Mouse (Mus musculus) midbrain, embryonic 13.5 days (tissue): ENCODE measurements around the gene Prokr2. TPM values are rescaled to one million over a fixed set of nuclear protein-coding genes. Genes with fewer than 3 reads are reported as not detected.
A peak's percentile ranks its signal among the peaks of the same experiment; 100 is the strongest.

Source experiments
- ATAC-seq: fragments of 200-750 bp; cut with Nextera tagmentation; 2 replicates; pipeline ENCODE4 v1.8.0; 2017; ENCODE audit warnings: mild to moderate bottlenecking, moderate TSS enrichment, moderate library complexity
- H3K27ac ChIP-seq: fragments of 300-500 bp; sonication (generic); 2 replicates; pipeline ENCODE4 v1.5.1; 2015; ENCODE audit warnings: inconsistent platforms, mild to moderate bottlenecking, moderate library complexity
- H3K27me3 ChIP-seq: fragments of 300-500 bp; sonication (generic); 2 replicates; pipeline ENCODE4 v1.6.1; 2015; ENCODE audit warnings: mild to moderate bottlenecking, inconsistent platforms
- H3K36me3 ChIP-seq: fragments of 300-500 bp; sonication (generic); 2 replicates; pipeline ENCODE4 v1.6.1; 2015; ENCODE audit warnings: mild to moderate bottlenecking, inconsistent platforms
- H3K4me1 ChIP-seq: fragments of 300-500 bp; sonication (generic); replicated peaks from 2 replicates; pipeline ENCODE4 v1.6.1; 2015; ENCODE audit warnings: inconsistent platforms
- H3K4me2 ChIP-seq: fragments of 300-500 bp; sonication (generic); replicated peaks from 2 replicates; pipeline ENCODE4 v1.6.1; 2015; ENCODE audit warnings: moderate library complexity, mild to moderate bottlenecking, inconsistent platforms
- H3K4me3 ChIP-seq: fragments of 300-500 bp; sonication (generic); replicated peaks from 2 replicates; pipeline ENCODE4 v1.5.1; 2015; ENCODE audit warnings: mild to moderate bottlenecking, inconsistent platforms
- H3K9ac ChIP-seq: fragments of 300-500 bp; sonication (generic); replicated peaks from 2 replicates; pipeline ENCODE4 v1.6.1; 2015; ENCODE audit warnings: mild to moderate bottlenecking, inconsistent platforms
- H3K9me3 ChIP-seq: fragments of 300-500 bp; sonication (generic); 2 replicates; pipeline ENCODE4 v1.6.1; 2016; ENCODE audit warnings: mild to moderate bottlenecking, inconsistent platforms
- WGBS: fragments of 180-500 bp; shearing (Covaris S2); methylation state at CpG from one replicate; pipeline ENCODE4 v1.1.7; 2015; 5-methylcytosine and 5-hydroxymethylcytosine counted together
- polyA plus RNA-seq: library from polyadenylated mRNA; unstranded; fragments of >200 nt; fragmentation: Nextera tagmentation; extraction: Ambion mirVana; gene quantifications from 2 replicates; pipeline ENCODE4 v1.2.1, GENCODE M21; 2015

The Prokr2 gene
- 3.6 and 9.2 TPM in 2 replicates for polyA plus RNA-seq

DNA sequence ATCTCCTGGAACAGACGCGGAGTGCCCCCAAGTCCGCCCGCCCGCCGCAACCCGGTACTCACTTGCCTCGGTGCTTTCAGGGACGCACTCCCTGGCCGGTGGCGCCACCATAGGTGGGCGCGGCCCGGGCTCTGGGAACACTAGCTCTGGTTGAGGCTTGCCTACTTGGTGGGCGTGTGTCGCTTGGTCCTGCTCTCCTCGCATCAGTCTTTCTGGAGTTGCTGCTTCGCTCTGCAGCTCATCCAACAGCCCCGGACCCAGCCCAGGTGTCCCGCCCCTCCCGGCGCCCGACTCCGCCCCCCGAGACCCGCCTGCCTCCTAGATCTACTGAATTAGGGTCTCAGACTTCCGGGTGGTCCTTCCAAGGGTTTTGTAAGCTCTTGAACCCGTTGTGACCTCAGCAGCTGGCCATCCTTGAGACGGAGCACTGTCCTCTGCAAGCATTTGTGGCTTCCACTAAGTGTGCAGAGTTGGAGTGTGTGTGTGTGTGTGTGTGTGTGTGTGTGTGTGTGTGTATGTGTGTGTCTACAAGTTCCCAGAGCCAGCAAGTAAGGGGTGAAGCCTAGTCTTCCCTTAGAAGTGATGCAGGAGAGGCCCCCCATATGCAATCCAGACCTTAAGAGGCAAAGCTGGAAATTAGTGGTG, at the start of gene Prokr2:
Prokr2 (minus strand) TSS at position 254 of the 645 bp plus-strand sequence.
- no peaks in the 10 kb centered on the region for H3K36me3 ChIP-seq
- peak; percentile 87 for ATAC-seq
- H3K4me2 ChIP-seq, result peak within 1 kb of the TSS; percentile 94
- H3K27me3 ChIP-seq, result peaks cover 60% of the 10 kb centered on the region
- peaks cover 14% of the 10 kb centered on the region for H3K4me1 ChIP-seq
- no peak within 1 kb of the TSS; the same call in 1 of the 2 replicates for H3K27ac ChIP-seq
- H3K9ac ChIP-seq, result peak within 1 kb of the TSS; percentile 68
- WGBS, result 2% methylated on average over 29 of the region's 29 CpGs
- no peaks in the 10 kb centered on the region for H3K9me3 ChIP-seq
- peak within 1 kb of the TSS; percentile 57 for H3K4me3 ChIP-seq

DNA sequence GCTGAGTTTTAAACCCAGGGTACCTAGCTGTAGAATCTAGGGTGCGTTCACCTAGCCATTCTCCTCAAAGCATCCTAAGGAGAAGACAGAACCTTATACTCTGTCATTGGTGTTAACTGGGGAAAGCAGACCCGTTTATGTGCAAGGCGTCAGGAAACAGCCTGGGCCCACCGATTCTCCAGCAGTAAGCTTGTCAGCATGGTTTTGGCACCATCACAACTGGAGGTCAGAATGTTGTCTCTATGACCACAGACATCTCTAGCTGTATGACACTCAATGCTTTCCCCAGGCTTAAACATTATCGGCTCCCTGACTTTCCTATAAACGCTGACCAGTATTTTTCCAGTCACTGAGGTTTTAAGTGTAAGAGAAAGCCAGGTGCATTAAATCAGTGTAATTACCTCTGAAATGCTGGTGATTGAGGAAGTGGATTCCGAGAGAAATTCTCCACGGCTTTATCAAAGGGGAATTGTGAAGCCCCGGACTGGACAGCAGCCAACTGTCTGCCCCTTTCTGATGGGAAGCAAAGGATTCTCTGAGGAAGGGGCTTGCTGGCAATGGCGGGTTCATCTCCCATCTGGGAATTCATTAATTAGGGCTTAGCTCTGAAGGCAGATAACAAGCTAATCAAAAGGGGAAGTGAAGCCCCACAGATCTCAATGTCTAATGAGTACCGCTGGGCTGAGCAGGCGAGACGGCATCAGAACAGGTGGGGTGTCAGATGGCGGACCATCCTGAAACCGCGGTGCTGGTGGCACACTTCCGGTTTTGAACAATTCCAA, 42.1 kb upstream of the Prokr2 start:
- no peaks in the 10 kb centered on the region for H3K36me3 ChIP-seq
- peak; percentile 79 for ATAC-seq
- no peaks in the 10 kb centered on the region for H3K27me3 ChIP-seq
- H3K9me3 ChIP-seq, result no peaks in the 10 kb centered on the region
- H3K27ac ChIP-seq, result peak overlapping the region; percentile 64
- 51% methylated on average over 17 of the region's 17 CpGs for WGBS
- peak overlapping the region; percentile 21; the same call in 1 of the 2 replicates for H3K4me2 ChIP-seq
- peaks cover 15% of the 10 kb centered on the region for H3K4me1 ChIP-seq
- H3K9ac ChIP-seq, result no peak overlapping the region
- no peak overlapping the region for H3K4me3 ChIP-seq

DNA sequence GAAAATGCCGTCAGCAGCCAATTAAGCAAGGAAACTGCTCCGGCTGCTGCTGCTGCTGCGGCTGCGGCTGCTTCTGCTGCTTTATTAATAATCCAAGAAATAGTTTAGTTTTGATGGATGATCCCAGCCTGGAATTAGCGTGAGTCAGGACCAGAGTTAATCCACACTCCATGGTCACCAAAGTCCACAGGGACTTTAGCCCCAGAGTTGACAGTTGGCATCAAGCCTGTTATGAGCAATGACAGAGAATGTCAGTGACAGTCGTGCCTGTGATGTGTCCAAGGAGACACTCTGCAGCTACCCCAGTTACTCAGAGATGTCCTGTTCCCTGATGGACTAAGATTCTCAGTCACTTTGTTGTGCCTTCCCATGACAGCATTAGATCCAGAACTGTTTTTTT, 40.3 kb upstream of the Prokr2 start:
- WGBS, result 66% methylated on average over 6 of the region's 6 CpGs
- no peak for ATAC-seq

DNA sequence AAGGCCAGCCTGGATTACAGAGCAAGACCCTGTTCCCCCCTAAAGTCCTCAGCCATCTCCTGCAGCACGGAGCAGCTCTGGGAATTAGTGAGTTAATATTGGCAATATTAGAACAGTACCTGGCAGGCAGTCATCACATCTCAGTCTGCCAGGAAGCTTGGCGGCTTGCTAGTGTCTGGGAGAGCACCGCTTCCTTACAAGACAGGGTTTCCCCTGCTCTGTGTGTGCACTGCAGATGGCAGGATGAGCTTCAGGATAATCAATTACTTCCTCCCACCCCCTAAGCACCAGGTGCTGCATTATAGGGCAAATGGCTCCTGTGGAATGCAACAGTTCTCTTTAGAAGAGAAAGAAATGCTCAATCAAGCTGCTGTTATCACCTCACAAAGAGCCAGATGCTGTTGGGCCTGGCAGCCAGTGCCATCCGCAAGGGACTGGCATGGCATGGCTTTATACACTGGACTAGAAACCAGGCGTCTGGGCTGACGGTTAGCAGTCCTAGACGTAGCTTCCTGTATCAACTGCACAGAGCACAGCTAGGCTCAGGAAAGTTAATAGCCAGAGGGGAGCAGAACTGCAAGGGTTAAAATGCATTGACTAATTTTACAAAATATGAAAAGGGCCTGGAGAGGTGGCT, 38.3 kb upstream of the Prokr2 start:
- Histone ChIP-seq H3K27ac (no peak overlapping the region), H3K9ac (no peak overlapping the region), H3K36me3 (no peaks in the 10 kb centered on the region), H3K4me1 (peaks cover 15% of the 10 kb centered on the region), H3K27me3 (no peaks in the 10 kb centered on the region), H3K9me3 (no peaks in the 10 kb centered on the region; the same call in 1 of the 2 replicates), H3K4me2 (no peak overlapping the region), H3K4me3 (no peak overlapping the region)
- 92% methylated on average over 7 of the region's 7 CpGs for WGBS
- ATAC-seq, result no peak

More for the DNA sequence above, 40.3 kb upstream of the Prokr2 start:
- H3K4me3 ChIP-seq, result no peak overlapping the region
- H3K9ac ChIP-seq, result no peak overlapping the region; the same call in 1 of the 2 replicates
- H3K27me3 ChIP-seq, result no peaks in the 10 kb centered on the region
- no peak overlapping the region for H3K27ac ChIP-seq
- H3K4me2 ChIP-seq, result no peak overlapping the region
- no peaks in the 10 kb centered on the region for H3K9me3 ChIP-seq
- H3K36me3 ChIP-seq, result no peaks in the 10 kb centered on the region
- peaks cover 15% of the 10 kb centered on the region for H3K4me1 ChIP-seq

- ATAC-seq, result no peak
- 93% methylated on average over 9 of the region's 9 CpGs for WGBS
- H3K4me1 ChIP-seq, result peaks cover 11% of the 10 kb centered on the region
Measured at GRCm38 (mm10) chr2:132422846-132423245, 37.6 kb upstream of the Prokr2 start.

DNA sequence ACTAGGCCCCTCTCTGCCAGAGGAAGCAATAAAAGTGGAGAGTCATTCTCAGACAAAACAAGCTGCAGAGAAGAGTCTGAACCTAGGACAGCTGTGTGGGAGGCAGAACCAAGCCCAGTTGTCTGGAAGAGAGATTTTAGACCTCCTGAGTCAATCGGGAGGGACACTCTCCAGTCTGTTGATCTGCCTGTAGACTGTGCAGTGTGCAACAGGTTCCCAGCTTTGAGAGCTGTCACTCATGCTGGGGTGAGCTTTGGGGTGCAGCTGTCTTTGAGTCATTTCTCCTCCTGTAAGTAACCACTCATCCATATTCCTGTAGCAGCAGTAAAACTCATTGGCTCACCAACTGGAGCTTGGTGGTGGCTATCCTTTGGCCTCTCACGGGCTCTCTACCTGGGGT, 33.2 kb upstream of the Prokr2 start:
- no peak for ATAC-seq
- H3K9ac ChIP-seq, result no peak overlapping the region
- H3K27me3 ChIP-seq, result no peaks in the 10 kb centered on the region
- H3K4me2 ChIP-seq, result no peak overlapping the region
- no peak overlapping the region for H3K27ac ChIP-seq
- H3K4me1 ChIP-seq, result no peaks in the 10 kb centered on the region
- no peak overlapping the region for H3K4me3 ChIP-seq
- WGBS, result 92% methylated on average over 2 of the region's 2 CpGs
- H3K36me3 ChIP-seq, result no peaks in the 10 kb centered on the region
- H3K9me3 ChIP-seq, result no peaks in the 10 kb centered on the region; the same call in 1 of the 2 replicates

More at GRCm38 (mm10) chr2:132422846-132423245, 37.6 kb upstream of the Prokr2 start:
- Histone ChIP-seq H3K27ac (no peak overlapping the region), H3K4me3 (no peak overlapping the region), H3K27me3 (no peaks in the 10 kb centered on the region), H3K4me2 (no peak overlapping the region), H3K36me3 (no peaks in the 10 kb centered on the region), H3K9me3 (no peaks in the 10 kb centered on the region; the same call in 1 of the 2 replicates), H3K9ac (no peak overlapping the region)

GRCm38 (mm10) chr2:132410126-132410525, 24.9 kb upstream of the Prokr2 start:
- H3K27ac ChIP-seq, result no peak overlapping the region
- WGBS, result 80% methylated on average over 4 of the region's 4 CpGs
- no peaks in the 10 kb centered on the region for H3K36me3 ChIP-seq
- H3K4me2 ChIP-seq, result no peak overlapping the region
- no peak overlapping the region for H3K4me3 ChIP-seq
- peaks cover 12% of the 10 kb centered on the region; the same call in 1 of the 2 replicates for H3K27me3 ChIP-seq
- H3K4me1 ChIP-seq, result 0 out of 2 replicates have a peak, but pooled peaks cover 4% of the 10 kb centered on the region
- no peak for ATAC-seq
- H3K9me3 ChIP-seq, result peaks cover 4% of the 10 kb centered on the region; the same call in 1 of the 2 replicates
- H3K9ac ChIP-seq, result no peak overlapping the region

DNA sequence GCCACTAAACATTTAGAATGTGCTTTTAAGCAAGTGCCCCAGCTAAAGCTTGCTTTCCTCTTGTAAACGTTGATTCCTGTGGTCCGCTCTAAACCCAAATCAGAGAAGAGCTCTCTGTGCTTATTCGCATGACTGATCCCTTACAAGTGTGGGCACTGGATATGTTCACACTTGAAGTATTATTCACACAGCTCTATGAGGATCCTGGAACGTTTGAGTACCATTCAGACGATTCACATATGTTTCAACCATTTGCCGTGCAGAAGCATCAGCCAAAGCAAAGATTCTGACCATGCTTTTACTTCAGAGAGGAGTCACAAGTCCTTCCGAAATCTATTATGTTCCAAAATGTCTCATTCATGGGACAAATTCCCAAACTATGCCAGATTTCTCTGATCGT, 12.9 kb upstream of the Prokr2 start:
- Histone ChIP-seq H3K4me1 (no peaks in the 10 kb centered on the region), H3K4me3 (no peak overlapping the region), H3K4me2 (no peak overlapping the region), H3K27ac (no peak overlapping the region), H3K36me3 (no peaks in the 10 kb centered on the region), H3K9ac (no peak overlapping the region), H3K9me3 (peaks cover 15% of the 10 kb centered on the region; the same call in 1 of the 2 replicates), H3K27me3 (no peaks in the 10 kb centered on the region)
- ATAC-seq, result no peak
- WGBS, result 82% methylated on average over 8 of the region's 8 CpGs

GRCm38 (mm10) chr2:132395753-132396152, 10.5 kb upstream of the Prokr2 start:
- H3K36me3 ChIP-seq, result no peaks in the 10 kb centered on the region
- no peak overlapping the region for H3K4me3 ChIP-seq
- ATAC-seq, result no peak
- H3K9me3 ChIP-seq, result peaks cover 15% of the 10 kb centered on the region; the same call in 1 of the 2 replicates
- no peak overlapping the region for H3K9ac ChIP-seq
- 60% methylated on average over 1 of the region's 1 CpGs for WGBS
- peaks cover 3% of the 10 kb centered on the region; the same call in 1 of the 2 replicates for H3K27me3 ChIP-seq
- H3K27ac ChIP-seq, result no peak overlapping the region
- no peaks in the 10 kb centered on the region for H3K4me1 ChIP-seq
- no peak overlapping the region for H3K4me2 ChIP-seq

DNA sequence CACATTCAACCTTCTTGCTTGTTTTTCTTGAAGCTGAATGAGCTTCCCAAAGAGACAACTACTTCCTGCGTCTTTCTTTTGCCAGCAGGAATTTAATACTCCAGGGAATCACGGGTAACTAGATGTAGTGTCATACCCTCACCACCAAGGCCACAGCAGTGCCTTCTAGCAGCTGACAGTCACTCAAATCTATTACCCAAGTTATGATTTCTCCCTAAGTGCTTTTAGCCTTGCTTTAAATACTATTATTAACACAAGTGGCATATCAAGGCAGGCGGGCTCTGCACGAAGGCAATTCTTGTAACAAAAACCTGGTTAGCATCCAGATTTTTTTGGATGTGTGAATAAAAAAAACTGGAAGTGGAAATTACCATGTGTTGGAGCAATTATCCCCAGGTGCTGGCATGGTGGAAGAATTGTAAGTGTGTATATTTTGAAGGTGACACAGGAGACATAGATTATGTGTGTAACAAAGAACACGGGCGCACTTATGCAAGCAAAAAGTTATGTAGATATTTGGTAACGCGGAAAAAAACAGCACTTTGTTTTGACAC, 5.4 kb upstream of the Prokr2 start:
- Histone ChIP-seq H3K27me3 (peaks cover 31% of the 10 kb centered on the region), H3K4me2 (no peak overlapping the region), H3K4me1 (no peaks in the 10 kb centered on the region), H3K9ac (no peak overlapping the region), H3K27ac (no peak overlapping the region), H3K9me3 (no peaks in the 10 kb centered on the region), H3K4me3 (no peak overlapping the region), H3K36me3 (no peaks in the 10 kb centered on the region)
- ATAC-seq, result no peak
- WGBS, result 89% methylated on average over 8 of the region's 8 CpGs

DNA sequence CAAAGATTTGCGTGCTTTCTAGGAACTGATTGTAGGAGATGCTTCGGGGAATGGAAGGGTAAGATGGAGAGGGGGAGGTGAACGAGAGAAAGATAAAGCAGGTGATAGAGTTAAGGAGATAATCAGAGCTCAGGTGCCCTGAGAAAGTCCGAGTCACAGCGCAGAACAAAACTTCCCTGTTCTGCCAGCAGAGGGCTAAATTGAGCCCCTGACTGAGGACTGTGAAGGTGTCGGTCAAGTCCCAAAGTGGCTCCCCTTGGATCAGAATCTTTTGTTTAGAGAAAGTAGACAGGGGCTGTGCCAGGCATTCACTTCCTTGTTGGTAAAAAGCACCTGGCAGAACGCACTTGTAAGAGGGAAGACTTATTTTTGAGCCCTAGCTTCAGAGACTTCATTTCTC, 4.3 kb upstream of the Prokr2 start:
- Histone ChIP-seq H3K27ac (no peak overlapping the region), H3K4me2 (no peak overlapping the region), H3K4me3 (no peak overlapping the region), H3K27me3 (peaks cover 42% of the 10 kb centered on the region), H3K4me1 (peaks cover 9% of the 10 kb centered on the region), H3K9me3 (no peaks in the 10 kb centered on the region), H3K36me3 (no peaks in the 10 kb centered on the region), H3K9ac (no peak overlapping the region)
- no peak for ATAC-seq
- 24% methylated on average over 7 of the region's 7 CpGs for WGBS
